Mouse (Mus musculus) ovary, adult 10 weeks (tissue): ENCODE measurements around the gene Hoxb9. TPM values are rescaled to one million over a fixed set of nuclear protein-coding genes. Genes with fewer than 3 reads are reported as not detected.

ENCODE experiments used
- polyA plus RNA-seq: library from polyadenylated mRNA; stranded (reverse); fragments of 350-450 nt; fragmentation: Illumina TruSeq; extraction: RNeasy Lipid Tissue Mini Kit (QIAGEN cat#74804); gene quantifications from one replicate; pipeline ENCODE4 v1.2.3, GENCODE M21; 2014

Gene Hoxb9
- polyA plus RNA-seq = 5.0 TPM

DNA sequence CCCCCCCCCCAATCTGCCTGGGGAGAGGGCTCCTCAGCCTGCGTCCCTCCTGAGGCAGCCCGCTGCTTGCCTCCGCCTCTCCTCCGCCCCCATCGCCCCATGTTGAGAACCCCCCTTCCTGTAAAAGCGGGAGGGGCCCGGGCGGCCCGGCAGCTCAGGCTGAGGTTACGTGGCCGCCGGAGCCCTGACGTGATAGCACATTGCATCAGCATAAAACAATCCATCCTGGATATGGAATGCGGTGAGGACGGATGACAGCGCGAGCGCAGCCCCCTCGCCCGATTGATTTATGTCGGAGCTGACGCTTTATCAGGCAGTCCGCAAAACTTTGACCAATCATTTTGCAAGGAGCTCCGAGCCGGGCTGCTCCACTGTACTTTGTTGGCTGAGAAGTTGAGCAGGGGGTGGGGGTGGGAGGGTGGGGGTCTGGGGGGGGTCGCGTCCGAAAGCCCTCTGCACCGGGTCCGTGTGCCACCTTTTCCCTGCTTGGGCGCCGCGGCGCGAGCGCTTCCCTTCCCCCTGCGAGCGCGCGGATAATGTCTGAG lies at the start of gene Hoxb9:
Gene Hoxb9 (plus strand): TSS at position 462 of the 545 bp plus-strand sequence.

DNA sequence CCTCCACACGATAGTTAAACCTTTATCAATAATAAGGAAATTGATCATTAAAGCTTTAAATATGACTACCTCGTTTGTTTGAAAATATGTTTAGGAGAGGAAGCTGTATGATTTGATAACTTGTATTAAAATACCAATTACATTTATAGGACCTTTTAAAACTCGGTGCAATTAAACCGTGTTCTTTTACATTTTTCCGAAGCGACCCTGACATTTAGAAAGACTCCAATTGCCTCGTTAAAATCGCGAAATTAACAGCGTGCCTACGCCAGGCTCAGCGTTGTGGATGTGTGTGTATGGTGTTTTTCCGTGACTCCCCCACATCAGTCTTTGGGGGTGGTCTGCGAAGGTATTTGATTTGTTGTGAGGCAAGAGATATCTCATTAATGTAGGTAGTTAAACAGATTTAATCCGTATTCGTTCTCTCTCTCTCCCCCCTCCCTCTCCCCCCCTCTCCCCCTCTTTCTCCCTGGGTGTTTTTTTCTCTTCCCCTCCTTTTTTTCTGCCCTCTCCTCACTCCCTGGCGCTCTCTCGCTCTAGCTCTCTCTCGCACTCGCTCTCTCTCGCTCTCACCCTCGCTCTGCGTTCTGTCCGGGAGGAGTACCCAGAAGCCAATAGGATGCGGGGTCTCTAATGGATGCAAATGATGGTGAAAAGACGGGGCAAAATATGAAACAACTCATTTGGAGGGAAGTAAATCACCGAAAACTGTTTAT lies 10.8 kb downstream of the Hoxb9 start, which contains the start of gene Hoxb8:
Gene Hoxb8 (plus strand): TSS at position 51 of the 716 bp plus-strand sequence.

GRCm38 (mm10) chr11:96285771-96286738 lies 14.8 kb downstream of the Hoxb9 start, which contains the start of gene Hoxb7:
TSS of gene Hoxb7 (plus strand) at chr11:96286623.

DNA sequence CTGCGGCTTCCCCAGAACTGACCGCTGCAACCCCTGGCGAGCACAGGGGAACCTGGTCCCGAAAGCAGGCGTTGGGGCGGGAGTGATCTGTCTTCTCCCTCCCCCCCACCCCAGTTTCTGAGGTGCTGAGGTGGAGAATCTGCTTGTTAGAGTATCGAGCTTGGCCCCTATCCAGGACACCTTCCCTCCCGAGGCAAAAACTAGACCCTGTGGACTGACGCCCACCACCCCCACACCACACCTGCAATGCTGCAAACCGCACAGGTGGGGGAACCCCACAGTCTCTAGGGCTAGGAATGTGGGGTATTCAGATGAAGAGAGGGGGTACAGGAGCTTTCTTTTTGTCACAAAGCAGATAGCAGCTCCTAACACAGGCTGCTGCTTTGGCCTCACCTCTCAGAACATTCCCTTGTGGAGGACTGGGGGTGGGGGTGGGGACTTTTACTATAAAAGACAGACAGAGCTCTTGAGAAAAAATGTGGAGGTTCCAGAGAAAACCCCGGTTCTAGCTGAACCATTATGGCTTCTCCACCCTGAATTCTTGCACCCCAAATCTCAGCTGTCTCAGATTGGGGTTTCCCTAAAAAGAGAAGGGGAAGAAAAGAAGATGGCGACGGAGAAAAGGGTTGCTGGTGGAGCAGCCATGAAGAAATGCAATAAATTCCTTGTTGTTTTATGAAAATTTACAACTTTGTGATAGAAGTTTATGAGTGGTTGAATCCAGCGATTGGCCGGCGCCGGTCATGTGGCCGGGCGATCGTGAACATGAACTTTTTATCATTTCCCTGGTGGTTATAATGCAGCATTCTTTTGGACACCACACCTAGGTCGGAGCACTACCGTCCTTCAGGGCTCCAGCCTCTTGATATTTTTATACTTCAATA lies 20.7 kb downstream of the Hoxb9 start, which contains the start of gene Hoxb6:
Gene Hoxb6 (plus strand): TSS at position 796 of the 884 bp plus-strand sequence.

DNA sequence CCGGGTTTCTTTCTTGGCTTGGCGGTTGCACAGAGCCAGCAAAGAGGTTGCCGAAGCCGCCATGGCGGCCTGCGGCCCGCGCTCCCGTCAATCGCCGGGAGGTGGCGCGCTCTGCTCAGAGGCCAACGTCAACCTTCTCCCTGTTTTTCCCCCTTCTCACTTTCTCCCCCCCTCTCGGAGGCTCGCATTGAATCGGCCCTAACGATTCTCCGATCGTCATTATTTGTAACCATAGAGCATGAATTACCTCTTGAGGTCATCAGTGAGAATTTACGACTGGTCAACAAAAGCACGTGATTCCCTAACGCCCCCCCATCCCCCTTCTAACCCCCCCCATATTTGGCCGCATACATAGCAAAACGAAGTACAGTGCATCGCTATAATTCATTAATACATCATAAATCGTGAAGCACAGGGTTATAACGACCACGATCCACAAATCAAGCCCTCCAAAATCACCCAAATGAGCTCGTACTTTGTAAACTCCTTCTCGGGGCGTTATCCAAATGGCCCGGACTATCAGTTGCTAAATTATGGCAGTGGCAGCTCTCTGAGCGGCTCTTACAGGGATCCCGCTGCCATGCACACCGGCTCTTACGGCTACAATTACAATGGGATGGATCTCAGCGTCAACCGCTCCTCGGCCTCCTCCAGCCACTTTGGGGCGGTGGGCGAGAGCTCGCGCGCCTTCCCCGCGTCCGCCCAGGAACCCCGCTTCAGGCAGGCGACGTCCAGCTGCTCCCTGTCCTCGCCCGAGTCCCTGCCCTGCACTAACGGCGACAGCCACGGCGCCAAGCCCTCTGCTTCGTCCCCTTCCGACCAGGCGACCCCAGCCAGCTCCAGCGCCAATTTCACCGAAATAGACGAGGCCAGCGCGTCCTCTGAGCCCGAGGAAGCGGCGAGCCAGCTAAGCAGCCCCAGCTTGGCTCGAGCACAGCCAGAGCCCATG lies 32.2 kb downstream of the Hoxb9 start, which contains the start of gene Hoxb5:
Gene Hoxb5 (plus strand): TSS at position 186 of the 949 bp plus-strand sequence.

DNA sequence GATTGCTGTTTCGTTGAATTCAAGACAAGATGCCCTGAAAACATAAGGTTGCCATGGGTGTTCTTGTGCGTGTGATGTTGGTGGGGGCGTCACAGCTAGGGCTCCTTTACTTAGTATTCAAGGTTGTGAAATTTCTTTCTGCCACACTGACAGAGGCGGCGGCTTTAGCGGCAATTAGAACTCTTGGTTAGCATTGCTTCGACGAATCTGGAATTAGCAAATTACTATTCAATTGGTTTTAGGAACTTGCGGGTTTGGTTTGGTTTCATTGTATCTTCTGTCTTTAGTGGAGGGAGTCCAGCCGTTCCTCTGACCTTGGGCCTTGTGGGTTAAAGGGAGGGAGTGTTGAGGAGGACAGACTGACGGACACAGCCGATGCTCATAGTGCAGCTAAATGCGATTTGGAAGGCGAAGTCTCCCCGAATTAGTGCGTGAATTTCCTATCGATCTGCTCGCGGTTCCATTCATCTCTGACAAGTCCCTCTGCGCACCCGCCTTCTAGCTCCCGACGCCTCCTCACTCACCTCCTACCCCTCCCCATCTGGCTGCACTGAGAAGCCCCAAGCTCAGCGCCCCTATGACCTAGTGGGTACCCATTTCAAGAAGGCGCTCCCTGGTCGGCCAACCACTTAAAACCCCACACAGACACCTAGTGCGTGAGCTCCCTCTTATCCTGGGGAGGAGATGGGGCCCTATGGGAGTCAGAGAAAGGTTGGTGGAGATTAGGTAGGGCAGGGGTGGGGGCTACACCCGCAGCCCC lies 46.5 kb downstream of the Hoxb9 start, which contains the start of gene Hoxb4:
Gene Hoxb4 (plus strand): TSS at position 660 of the 760 bp plus-strand sequence.

DNA sequence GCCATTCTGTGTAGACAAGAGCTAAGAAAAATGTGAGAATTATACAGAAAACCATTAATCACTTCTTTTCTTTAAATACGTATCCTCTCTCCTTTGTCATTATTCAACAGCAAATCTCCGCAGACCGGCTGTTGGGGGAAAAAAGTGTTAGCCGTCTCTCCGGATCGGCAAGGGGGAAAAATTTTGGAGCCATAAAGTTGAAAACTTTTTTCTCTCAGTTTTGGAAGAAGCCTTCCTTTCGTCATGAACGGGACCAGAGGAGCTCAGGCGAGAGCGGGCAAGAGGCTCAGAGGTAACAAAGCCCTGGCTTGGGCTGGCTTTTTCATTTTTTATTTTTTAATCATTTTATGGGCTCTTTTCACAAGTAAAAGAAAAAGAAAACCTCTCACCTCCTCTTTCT lies 51.9 kb downstream of the Hoxb9 start, which contains the start of gene Hoxb3:
Gene Hoxb3 (plus strand): TSS at position 173 of the 400 bp plus-strand sequence.

Other genes starting within 250 kb of the Hoxb9 start
- not detected for gene Gip, start 246.9 kb upstream of the Hoxb9 start, polyA plus RNA-seq
- 9.0 TPM for gene Snf8, start 236.6 kb upstream of the Hoxb9 start, polyA plus RNA-seq
- gene Ube2z, start 206.1 kb upstream of the Hoxb9 start, polyA plus RNA-seq = 26.7 TPM
- 4.8 TPM for gene Atp5g1, start 195.8 kb upstream of the Hoxb9 start, polyA plus RNA-seq
- 0.57 TPM for gene Calcoco2, start 159.5 kb upstream of the Hoxb9 start, polyA plus RNA-seq
- gene Ttll6, start 137.7 kb upstream of the Hoxb9 start, polyA plus RNA-seq = not detected
- not detected for gene Hoxb13, start 77.1 kb upstream of the Hoxb9 start, polyA plus RNA-seq
- 0.77 TPM for gene Hoxb8, start 10.4 kb downstream of the Hoxb9 start, polyA plus RNA-seq
- gene Hoxb7, start 15.2 kb downstream of the Hoxb9 start, polyA plus RNA-seq = 13.3 TPM
- gene Hoxb6, start 21.0 kb downstream of the Hoxb9 start, polyA plus RNA-seq = 1.7 TPM
- 1.2 TPM for gene Hoxb5, start 31.9 kb downstream of the Hoxb9 start, polyA plus RNA-seq
- gene Hoxb4, start 46.8 kb downstream of the Hoxb9 start, polyA plus RNA-seq = 3.1 TPM
- gene Hoxb3, start 51.9 kb downstream of the Hoxb9 start, polyA plus RNA-seq = 5.7 TPM
- 4.2 TPM for gene Hoxb2, start 79.1 kb downstream of the Hoxb9 start, polyA plus RNA-seq
- gene Hoxb1, start 94.3 kb downstream of the Hoxb9 start, polyA plus RNA-seq = not detected
- gene Skap1, start 193.1 kb downstream of the Hoxb9 start, polyA plus RNA-seq = 5.3 TPM